Mouse (Mus musculus) forelimb bud, embryonic 11.5 days (tissue): ENCODE measurements at regions not wholly inside any gene's neighbourhood (a gene's known extent, or its start where the extent isn't known, plus 50 kb on each side); places are given as distances from the start of the nearest gene placed in this dataset.

Experiments used
- DNase-seq: peaks from one replicate; pipeline ENCODE4 v3.0.0-alpha.2; 2012; ENCODE audit warnings: low read depth, low spot score

- no peak for DNase-seq
Observed at GRCm38 (mm10) chr5:126723304-126724295, 518.0 kb upstream of the Tmem132c start.

DNA sequence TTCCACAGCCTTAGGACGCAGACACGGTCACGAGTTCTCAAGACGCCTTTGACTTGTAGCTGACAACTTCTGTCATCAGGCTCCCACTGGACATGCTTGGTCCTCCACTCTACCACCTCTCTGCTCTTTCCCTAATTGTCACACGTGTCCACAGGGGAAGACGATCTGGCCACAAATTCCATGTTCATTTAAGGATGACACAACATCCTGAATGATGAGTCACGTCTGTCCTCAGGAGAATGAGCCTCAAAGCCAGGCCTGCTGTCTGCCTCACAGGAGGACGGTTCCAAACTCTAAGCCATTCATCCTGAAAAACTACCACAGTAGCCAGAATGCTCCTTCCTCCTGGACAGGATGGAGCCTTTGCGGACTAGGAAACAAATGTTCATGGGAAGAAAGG, 517.3 kb upstream of the Tmem132c start:
- DNase-seq, result no peak

DNA sequence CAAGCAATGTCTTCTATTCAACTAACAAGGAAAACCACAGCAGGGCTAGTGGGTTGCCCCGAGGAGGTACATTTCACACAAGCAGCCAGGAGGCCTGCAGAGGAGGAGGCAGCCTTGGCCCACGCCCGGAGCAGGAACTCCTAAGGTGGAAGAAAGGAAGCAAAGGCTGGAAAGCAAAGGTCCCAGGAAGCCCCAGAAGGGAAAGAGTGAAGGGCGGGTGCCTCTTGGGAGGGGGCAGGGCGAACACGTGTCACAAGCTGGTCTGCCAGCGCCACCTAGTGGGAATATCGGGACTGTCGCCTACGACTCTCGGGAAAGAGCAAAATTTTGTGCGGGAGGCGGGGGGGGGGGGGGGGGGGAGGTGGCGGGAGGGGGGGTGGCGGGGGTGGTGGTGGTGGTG, 508.1 kb upstream of the Tmem132c start:
- DNase-seq, result peak; percentile 70

DNA sequence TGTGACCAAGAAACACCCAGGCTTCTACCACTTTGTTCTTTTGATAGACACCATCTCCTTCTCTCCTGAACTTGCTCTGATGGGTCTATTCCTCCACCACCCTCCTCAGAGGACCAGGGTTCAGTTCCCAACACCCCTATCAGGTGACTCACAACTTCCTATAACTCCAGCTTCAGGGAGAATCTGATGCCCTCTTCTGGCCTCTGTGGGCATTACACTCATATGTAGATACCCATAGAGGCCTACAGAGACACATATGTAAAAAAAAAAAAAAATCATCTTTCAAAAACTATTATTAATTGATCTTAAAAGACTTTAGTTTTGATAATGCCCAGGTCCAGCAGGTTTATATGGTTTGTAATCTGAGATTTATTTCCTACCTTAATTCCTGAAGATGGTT, 505.9 kb upstream of the Tmem132c start:
- no peak for DNase-seq

DNA sequence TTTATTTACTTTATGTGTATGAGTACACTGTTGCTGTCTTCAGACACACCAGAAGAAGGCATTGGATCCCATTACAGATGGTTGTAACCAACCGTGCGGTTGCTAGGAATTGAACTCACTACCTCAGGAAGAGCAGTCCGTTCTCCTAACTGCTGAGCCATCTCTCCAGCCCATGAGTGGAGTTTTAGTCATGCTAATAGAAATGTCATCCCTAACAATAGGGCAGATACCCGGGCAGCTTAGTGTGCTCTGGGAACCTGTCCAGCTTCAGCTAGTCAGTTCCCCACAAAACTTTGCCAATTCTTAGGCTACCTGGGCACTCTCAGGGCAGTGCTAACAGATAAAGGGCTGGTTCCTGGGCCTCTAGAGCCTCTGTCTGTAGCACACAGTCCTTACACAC, 503.9 kb upstream of the Tmem132c start:
- no peak for DNase-seq

DNA sequence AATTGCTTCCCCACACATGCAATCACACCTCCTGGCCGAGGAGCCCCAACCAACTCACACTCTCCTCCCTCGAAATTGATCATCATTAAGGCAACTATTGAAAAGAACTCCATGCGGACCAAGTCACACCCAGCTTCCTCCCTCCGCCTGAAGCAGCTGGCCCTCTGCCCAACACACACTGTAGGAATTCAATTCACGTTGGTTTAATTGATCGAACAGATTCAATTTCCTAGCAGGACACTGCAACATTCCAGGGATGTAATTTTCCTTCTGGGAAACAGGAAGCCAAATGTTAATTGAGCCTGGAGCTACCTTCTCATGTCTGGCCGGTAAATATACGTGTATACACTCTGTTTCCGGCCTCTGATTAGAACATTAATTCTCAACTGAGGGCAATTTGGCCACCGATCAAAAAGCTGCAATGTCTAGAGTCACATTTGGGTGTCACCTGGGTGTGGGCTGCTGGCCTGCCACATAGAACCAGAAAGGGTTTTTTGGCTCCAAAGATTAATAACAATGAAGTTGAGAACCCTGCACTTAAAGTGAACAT, 500.7 kb upstream of the Tmem132c start:
- no peak for DNase-seq

- no peak for DNase-seq
Observed at GRCm38 (mm10) chr5:126755107-126755506, 486.5 kb upstream of the Tmem132c start.

GRCm38 (mm10) chr5:126765037-126765707, 476.4 kb upstream of the Tmem132c start:
- no peak for DNase-seq

DNA sequence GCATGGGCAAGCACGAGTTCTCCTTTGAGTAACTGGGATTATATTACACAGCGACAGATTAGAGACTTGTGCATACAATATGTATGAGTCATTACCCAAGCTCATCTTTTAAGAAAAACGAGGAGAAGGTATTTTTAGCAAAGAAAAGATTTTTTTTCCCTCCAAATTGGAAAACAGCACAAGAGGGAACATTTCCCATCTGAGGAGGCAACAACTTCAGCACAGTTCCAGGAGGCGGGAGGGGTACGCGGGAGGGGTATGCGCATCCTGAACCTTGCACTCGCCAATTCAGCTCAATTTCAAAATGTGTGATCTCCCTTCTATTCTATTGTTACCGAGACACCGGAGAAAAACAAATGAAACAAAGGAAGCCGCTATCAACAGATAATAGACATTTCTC, 472.6 kb upstream of the Tmem132c start:
- no peak for DNase-seq

DNA sequence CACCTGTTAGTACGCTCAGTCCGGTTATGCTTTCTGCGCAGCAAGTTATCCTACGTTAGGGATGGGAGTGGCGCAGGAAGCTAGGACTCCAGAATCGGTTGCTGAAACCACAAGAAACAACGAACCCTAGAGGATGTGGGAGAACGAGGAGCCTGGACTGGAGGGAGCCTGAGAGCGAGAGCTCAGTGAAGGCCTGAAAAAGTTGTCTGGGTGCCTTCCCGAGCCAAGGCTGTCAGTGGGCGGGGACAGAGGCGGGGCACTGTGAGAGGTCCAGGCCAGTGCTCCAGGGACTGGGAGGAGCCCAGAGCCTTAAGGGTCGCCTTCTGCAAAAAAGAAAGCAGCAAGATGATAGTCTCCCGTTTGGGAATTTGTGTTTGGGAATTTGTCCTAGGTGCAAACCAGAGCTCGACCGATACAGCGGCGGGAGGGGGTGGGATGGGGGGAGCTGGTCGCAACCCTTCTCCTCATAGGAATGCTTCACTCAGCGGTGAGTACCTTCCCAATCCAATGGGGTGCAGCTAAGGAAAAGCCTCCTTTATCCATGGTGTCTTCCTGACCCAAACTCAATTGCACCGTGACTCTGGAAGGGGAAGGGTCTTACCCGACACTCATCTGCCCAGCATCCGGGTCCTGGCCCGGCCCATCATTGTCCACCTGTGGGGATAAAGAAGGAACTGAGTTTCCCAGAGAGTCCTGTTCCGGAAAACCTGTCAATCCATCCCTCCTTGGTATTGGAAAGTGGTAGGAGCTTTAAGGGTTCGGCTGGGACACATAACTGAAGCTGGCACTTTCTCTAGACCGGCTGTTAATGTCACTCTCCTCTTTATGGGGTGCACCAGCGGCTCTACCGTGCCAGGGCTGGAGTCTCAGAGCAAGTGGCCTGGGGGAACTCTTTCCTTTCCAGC, 453.6 kb upstream of the Tmem132c start:
- DNase-seq, result peak; percentile 24

DNA sequence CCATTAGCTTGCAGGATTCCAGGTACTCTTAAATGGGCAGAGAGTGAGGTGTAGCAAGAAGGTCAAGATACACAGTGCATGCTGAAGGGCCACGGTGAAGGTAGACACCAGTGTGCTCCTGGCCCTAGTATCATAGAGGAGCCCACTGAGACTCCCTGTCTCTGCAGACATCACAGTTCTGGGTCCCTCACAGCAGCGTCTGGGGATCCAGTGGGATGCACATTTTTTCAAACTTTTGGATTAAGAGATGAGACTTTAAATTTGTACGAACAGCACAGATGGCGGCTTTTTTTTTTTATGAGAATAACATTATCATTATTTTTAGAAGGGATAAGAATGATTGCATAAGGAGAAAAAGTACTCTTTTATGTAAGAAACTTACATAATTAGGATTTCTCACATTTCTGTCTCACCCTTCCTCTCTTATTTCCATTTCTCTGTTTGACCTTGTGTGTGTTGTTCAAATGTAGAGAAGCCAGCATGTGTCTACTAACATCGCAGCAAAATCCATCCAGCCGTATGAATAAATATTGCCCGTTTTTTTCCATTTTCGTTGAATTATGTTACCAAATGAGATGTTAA, 441.8 kb upstream of the Tmem132c start:
- DNase-seq, result no peak

- DNase-seq, result no peak
Observed at GRCm38 (mm10) chr5:126806656-126807055, 435.0 kb upstream of the Tmem132c start.

GRCm38 (mm10) chr5:126816069-126816468, 425.5 kb upstream of the Tmem132c start:
- DNase-seq, result no peak

DNA sequence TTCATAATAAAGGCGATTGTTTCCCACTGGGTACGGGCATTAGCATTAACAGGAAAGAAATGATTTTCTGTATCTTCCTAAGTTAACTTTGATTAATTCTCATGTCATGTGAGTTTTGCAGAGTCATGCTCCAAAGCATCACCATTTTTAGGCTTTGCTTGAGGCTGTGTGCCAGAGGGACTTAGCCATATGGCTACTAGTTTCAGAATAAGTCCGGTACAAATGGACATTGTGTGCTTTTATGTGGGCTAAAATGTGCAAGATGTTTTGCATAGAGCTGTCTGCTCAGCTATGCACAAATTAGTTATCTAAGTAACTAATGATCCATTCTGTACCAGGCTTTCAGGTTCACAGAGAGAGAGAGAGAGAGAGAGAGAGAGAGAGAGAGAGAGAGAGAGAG, 406.2 kb upstream of the Tmem132c start:
- DNase-seq, result no peak

- no peak for DNase-seq
Observed at GRCm38 (mm10) chr5:126842606-126843005, 399.0 kb upstream of the Tmem132c start.

- DNase-seq, result no peak
Observed at GRCm38 (mm10) chr5:126862078-126862477, 379.5 kb upstream of the Tmem132c start.

DNA sequence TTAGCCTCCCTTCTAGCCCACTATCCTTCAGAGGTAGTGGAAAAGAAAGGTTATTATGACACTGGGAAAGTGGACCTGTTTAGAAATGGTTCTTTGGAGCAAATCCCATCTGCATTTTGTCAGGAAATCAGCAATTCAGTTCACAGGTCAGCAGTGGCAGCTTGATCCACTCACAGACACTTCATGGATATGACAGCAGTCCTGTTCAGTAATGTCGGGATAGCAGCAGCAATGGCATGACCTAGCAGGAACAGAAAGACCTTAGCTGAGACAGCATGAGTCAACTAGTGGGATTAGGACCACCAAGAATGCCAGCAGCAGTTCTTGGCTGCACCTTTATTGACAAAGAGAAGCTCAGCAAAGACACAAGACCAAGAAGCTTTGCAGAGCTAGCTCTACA, 365.8 kb upstream of the Tmem132c start:
- DNase-seq, result no peak

DNA sequence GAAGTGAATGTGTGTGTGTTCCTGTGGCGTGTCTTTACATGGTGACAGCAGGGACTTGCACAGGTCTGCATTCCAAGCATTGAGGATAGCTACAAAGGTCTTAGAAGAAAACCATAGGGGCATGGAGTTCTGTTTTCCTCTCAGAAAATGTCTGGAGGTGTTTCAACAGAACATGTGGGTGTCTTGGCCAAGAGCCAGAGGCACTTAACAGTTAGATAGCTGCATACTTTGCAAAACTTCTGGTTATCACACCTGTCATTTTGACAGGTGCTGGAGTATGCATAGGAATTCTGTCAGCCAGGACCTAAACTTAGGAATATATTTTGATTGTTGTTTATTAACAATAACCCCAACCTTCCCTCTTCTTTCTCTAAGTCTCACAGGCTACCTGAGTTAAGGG, 350.9 kb upstream of the Tmem132c start:
- DNase-seq, result no peak

GRCm38 (mm10) chr5:126893063-126893462, 348.5 kb upstream of the Tmem132c start:
- DNase-seq, result no peak

- no peak for DNase-seq
Observed at GRCm38 (mm10) chr5:126910084-126910483, 331.5 kb upstream of the Tmem132c start.

DNA sequence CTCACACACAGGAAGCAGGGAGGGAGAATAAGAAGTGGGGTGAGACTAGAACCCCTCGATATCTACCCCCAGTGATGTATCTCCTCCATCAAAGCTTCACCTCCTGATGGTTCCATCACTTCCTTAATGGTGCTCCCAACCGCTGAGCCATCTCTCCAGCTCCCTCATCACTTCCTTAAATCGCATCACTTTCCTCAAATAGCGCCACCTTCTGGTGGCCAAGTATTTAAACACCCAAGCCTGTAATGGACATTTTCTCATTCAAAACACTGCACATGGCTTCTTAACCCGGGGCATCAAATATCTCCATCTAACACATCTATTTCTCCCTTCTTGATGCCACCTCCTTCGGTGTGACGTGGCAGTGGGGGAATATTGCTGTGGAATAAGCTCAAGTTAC, 324.3 kb upstream of the Tmem132c start:
- DNase-seq, result peak; percentile 28
